Mouse (Mus musculus) thymus, adult 2 months (tissue): ENCODE data around the gene Dpp6. TPM values are rescaled to one million over a fixed set of nuclear protein-coding genes. Genes with fewer than 3 reads are reported as not detected.

Experiments
- DNase-seq: peaks from one replicate; pipeline ENCODE4 v3.0.0; 2021
- H3K27ac ChIP-seq: fragments of 200-500 bp; 2 replicates; pipeline ENCODE4 v1.5.1; 2012; ENCODE audit warnings: low read length, control low read depth; ENCODE audit not compliant: control insufficient read depth, insufficient read depth
- H3K27me3 ChIP-seq: fragments of 200-500 bp; 2 replicates; pipeline ENCODE4 v1.6.1; 2012; ENCODE audit warnings: mild to moderate bottlenecking, low read length, moderate library complexity, mixed read lengths; ENCODE audit not compliant: control insufficient read depth, insufficient read depth
- H3K36me3 ChIP-seq: fragments of 200-500 bp; 2 replicates; pipeline ENCODE4 v1.6.1; 2012; ENCODE audit warnings: mild to moderate bottlenecking, low read length, moderate library complexity; ENCODE audit not compliant: control insufficient read depth, insufficient read depth
- H3K4me1 ChIP-seq: fragments of 200-500 bp; replicated peaks from 2 replicates; pipeline ENCODE4 v1.6.1; 2012; ENCODE audit warnings: low read length; ENCODE audit not compliant: control insufficient read depth, insufficient read depth
- H3K4me3 ChIP-seq: fragments of 200-500 bp; 2 replicates; pipeline ENCODE4 v1.5.1; 2012; ENCODE audit warnings: mild to moderate bottlenecking, low read length, control low read depth, moderate library complexity; ENCODE audit not compliant: control insufficient read depth, insufficient read depth
- CTCF ChIP-seq: fragments of 200-500 bp; IDR thresholded peaks from 2 replicates; pipeline ENCODE4 v1.5.1; 2012; ENCODE audit warnings: mild to moderate bottlenecking, control low read depth, low read length, moderate library complexity, borderline replicate concordance; ENCODE audit not compliant: control insufficient read depth, poor library complexity, insufficient read depth; ENCODE audit errors: extremely low read depth
- POLR2A ChIP-seq: fragments of 200-500 bp; IDR thresholded peaks from 2 replicates; pipeline ENCODE4 v1.6.1; 2012; ENCODE audit warnings: mild to moderate bottlenecking, low read length, control low read depth, moderate library complexity; ENCODE audit not compliant: control insufficient read depth, poor library complexity, insufficient read depth; ENCODE audit errors: extremely low read depth
- WGBS: fragments of 180-500 bp; shearing (Covaris S2); methylation state at CpG from one replicate; pipeline ENCODE4 v1.1.7; 2018; 5-methylcytosine and 5-hydroxymethylcytosine counted together
- polyA plus RNA-seq: library from polyadenylated mRNA; depleted of rRNA; stranded (reverse); fragments of >200 nt; gene quantifications from 2 replicates; pipeline ENCODE4 v1.2.3, GENCODE M21; 2012

Dpp6 gene
- polyA plus RNA-seq, 1 experiment = 4.8 TPM

- WGBS = 84% methylated on average over 2 of the region's 2 CpGs
- TF ChIP-seq CTCF (no peak), POLR2A (no peak)
- no peaks in the 10 kb centered on the region for H3K27me3 ChIP-seq
- H3K4me3 ChIP-seq = no peak overlapping the region
- H3K27ac ChIP-seq = no peak overlapping the region
- DNase-seq = no peak
- no peaks in the 10 kb centered on the region for H3K36me3 ChIP-seq
- H3K4me1 ChIP-seq = no peaks in the 10 kb centered on the region
These were observed 305.9 kb downstream of the Dpp6 start for GRCm38 (mm10) chr5:27122944-27123343.

- TF ChIP-seq POLR2A (no peak), CTCF (no peak)
- H3K27me3 ChIP-seq = no peaks in the 10 kb centered on the region
- DNase-seq = no peak
- no peaks in the 10 kb centered on the region for H3K36me3 ChIP-seq
- H3K27ac ChIP-seq = no peak overlapping the region
- 96% methylated on average over 4 of the region's 4 CpGs for WGBS
- H3K4me1 ChIP-seq = no peaks in the 10 kb centered on the region
- H3K4me3 ChIP-seq = no peak overlapping the region
These were observed 309.0 kb downstream of the Dpp6 start for GRCm38 (mm10) chr5:27126034-27126433.

GRCm38 (mm10) chr5:27133196-27133595, 316.2 kb downstream of the Dpp6 start:
- 85% methylated on average over 3 of the region's 3 CpGs for WGBS
- no peaks in the 10 kb centered on the region for H3K36me3 ChIP-seq
- no peaks in the 10 kb centered on the region for H3K4me1 ChIP-seq
- no peak for DNase-seq
- TF ChIP-seq CTCF (no peak), POLR2A (no peak)
- no peak overlapping the region for H3K27ac ChIP-seq
- H3K4me3 ChIP-seq = no peak overlapping the region
- no peaks in the 10 kb centered on the region for H3K27me3 ChIP-seq

- WGBS = 87% methylated on average over 2 of the region's 2 CpGs
- no peak for DNase-seq
- Histone ChIP-seq H3K27ac (no peak overlapping the region), H3K27me3 (no peaks in the 10 kb centered on the region), H3K4me1 (no peaks in the 10 kb centered on the region), H3K4me3 (no peak overlapping the region), H3K36me3 (no peaks in the 10 kb centered on the region)
- TF ChIP-seq CTCF (no peak), POLR2A (no peak)
These were observed 317.5 kb downstream of the Dpp6 start for GRCm38 (mm10) chr5:27134436-27135005.

DNA sequence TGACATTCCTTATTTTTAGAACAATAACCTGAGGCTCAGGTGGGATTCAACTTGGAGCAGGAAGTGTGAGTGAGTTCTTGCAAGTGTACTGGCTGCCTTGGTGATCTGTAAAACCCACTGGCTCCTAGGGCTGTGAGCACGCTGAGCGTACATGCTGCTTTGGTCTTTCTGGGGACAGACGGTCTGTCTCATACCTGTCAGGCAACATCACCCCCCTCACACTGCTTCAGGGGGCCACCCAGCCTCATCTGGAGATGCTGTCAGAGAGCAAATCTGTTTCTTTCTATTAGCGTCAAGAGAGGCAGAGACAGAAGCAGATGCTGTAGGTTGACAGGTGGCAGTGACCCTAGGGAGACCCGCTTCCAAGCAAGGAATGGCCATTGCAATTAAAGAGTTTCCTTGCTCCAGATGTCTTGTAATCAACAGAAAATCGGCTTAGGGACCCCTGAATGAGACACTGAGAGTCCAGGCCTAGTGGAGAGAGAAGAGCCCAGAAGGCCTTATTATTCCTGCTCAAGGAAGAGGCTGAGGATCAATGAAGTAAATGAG, 330.5 kb downstream of the Dpp6 start:
- no peak for DNase-seq
- Histone ChIP-seq H3K36me3 (no peaks in the 10 kb centered on the region), H3K27me3 (no peaks in the 10 kb centered on the region), H3K27ac (no peak overlapping the region), H3K4me1 (no peaks in the 10 kb centered on the region), H3K4me3 (no peak overlapping the region)
- WGBS = 92% methylated on average over 6 of the region's 6 CpGs
- TF ChIP-seq CTCF (no peak), POLR2A (no peak)

DNA sequence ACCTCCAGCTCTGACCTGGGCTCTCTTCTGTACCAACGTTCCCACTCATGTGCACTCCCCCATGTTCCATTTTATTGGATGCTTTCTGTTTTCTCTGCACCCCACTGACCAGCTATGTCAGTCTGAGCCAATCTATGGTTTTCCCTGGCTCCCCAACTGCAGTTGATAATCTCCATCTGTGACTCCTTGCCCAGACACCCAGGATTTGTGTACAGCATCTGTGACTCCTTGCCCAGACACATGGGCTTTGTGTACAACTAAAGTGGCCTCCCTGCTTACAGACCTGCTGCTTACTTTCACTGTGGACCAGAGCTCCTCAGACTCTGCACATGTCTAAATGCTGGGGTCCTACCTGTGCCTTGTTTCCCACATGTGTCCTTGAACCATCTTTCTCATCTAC, 334.0 kb downstream of the Dpp6 start:
- Histone ChIP-seq H3K36me3 (no peaks in the 10 kb centered on the region), H3K4me3 (no peak overlapping the region), H3K27me3 (no peaks in the 10 kb centered on the region), H3K4me1 (no peaks in the 10 kb centered on the region), H3K27ac (no peak overlapping the region)
- 78% methylated on average over 1 of the region's 1 CpGs for WGBS
- DNase-seq = no peak
- TF ChIP-seq CTCF (no peak), POLR2A (no peak)

GRCm38 (mm10) chr5:27155671-27156070, 338.7 kb downstream of the Dpp6 start:
- no peaks in the 10 kb centered on the region for H3K36me3 ChIP-seq
- H3K4me3 ChIP-seq = no peak overlapping the region
- H3K27ac ChIP-seq = no peak overlapping the region
- no peaks in the 10 kb centered on the region for H3K27me3 ChIP-seq
- no peaks in the 10 kb centered on the region for H3K4me1 ChIP-seq
- 68% methylated on average over 3 of the region's 3 CpGs for WGBS
- DNase-seq = no peak
- TF ChIP-seq POLR2A (no peak), CTCF (no peak)
